In genomic region chr11:19994262-19994790, GRCm38 (mm10) we compare ENCODE assay signal across 26 mouse cellular contexts.
DNase-seq lines count a peak whose midpoint lies in the region; ATAC-seq and TF ChIP-seq lines count a peak whose summit lies in the region.
"Had no signal": no experiment of that assay in that cellular context is flagged by ENCODE, and none has a peak within 500 bp of the region (broad histone marks: within the 10 kb centered on the region; RNA-seq: fewer than 3 reads in every experiment).

No protein-coding gene starts in this region.

- no peak for DNase-seq in kidney, adult 2 months
- no peak for DNase-seq in kidney, adult 9 months
- DNase-seq in c-Kit-positive CD71-positive TER-119-positive erythroid progenitor cells, embryonic 14.5 days (ENCODE audit: low spot score), result peak; percentile 30
- no peak for DNase-seq in limb, embryonic 10.5 days (ENCODE audit: low spot score)
- no peak for DNase-seq in midbrain, embryonic 14.5 days
- DNase-seq: adrenal gland, adult 2 months; adrenal gland, postnatal 36 days; cerebellum, adult 9-11 months; gastrocnemius, postnatal 25 days; heart, adult 11 months; heart, postnatal 4 days; lung, postnatal 36 days; thymus, adult 2 months; thymus, postnatal 36 days had no signal

- H3K27ac ChIP-seq in kidney, adult 2 months (ENCODE audit: insufficient read depth, low read depth, low read length), result 0 out of 2 replicates have a peak overlapping the region, but pooled peaks have one; percentile 14
- H3K27ac ChIP-seq in liver, embryonic 15.5 days (replicated peaks), result peak overlapping the region; percentile 61
- no peak overlapping the region for H3K27ac ChIP-seq in limb, embryonic 10.5 days
- no peak overlapping the region for H3K27ac ChIP-seq in intestine, embryonic 16.5 days (ENCODE audit: low read length)
- no peak overlapping the region for H3K27ac ChIP-seq in midbrain, embryonic 14.5 days (replicated peaks; ENCODE audit: low read depth, low read length)
- H3K27ac ChIP-seq: embryonic facial prominence, embryonic 13.5 days; forebrain, embryonic 10.5 days; forebrain, embryonic 15.5 days; hindbrain, embryonic 13.5 days; kidney, embryonic 15.5 days; lung, embryonic 15.5 days; midbrain, embryonic 10.5 days; neural tube, embryonic 12.5 days had no signal

- 0 out of 2 replicates have a peak, but pooled peaks have one; percentile 27 for ATAC-seq in liver, embryonic 15.5 days (ENCODE audit: insufficient read depth)
- ATAC-seq in intestine, embryonic 16.5 days, result no peak
- ATAC-seq in midbrain, embryonic 14.5 days (ENCODE audit: low FRiP score, low TSS enrichment), result no peak
- ATAC-seq: forebrain, embryonic 15.5 days had no signal

- H3K9me3 ChIP-seq in liver, embryonic 15.5 days (replicated peaks), result no peaks in the 10 kb centered on the region
- no peaks in the 10 kb centered on the region for H3K9me3 ChIP-seq in limb, embryonic 10.5 days (replicated peaks)
- H3K9me3 ChIP-seq in intestine, embryonic 16.5 days (ENCODE audit: control insufficient read depth, low read length), result no peaks in the 10 kb centered on the region
- H3K9me3 ChIP-seq in midbrain, embryonic 14.5 days (ENCODE audit: control insufficient read depth, low read length), result no peaks in the 10 kb centered on the region
- H3K9me3 ChIP-seq: embryonic facial prominence, embryonic 13.5 days; forebrain, embryonic 10.5 days; forebrain, embryonic 15.5 days; heart, embryonic 12.5 days; hindbrain, embryonic 13.5 days; kidney, embryonic 15.5 days; lung, embryonic 15.5 days; midbrain, embryonic 10.5 days; neural tube, embryonic 12.5 days had no signal

- no peak for TF ChIP-seq CTCF in kidney, adult 2 months (conservative IDR thresholded peaks at IDR 0.05; ENCODE audit: insufficient read depth, insufficient read length, low read depth, low read length)

- no peaks in the 10 kb centered on the region for H3K27me3 ChIP-seq in kidney, adult 2 months (replicated peaks; ENCODE audit: control insufficient read depth, insufficient read depth, low read length)
- no peaks in the 10 kb centered on the region for H3K27me3 ChIP-seq in liver, embryonic 15.5 days
- no peaks in the 10 kb centered on the region for H3K27me3 ChIP-seq in limb, embryonic 10.5 days (ENCODE audit: low read depth, poor library complexity, severe bottlenecking)
- no peaks in the 10 kb centered on the region for H3K27me3 ChIP-seq in intestine, embryonic 16.5 days (replicated peaks; ENCODE audit: control insufficient read depth, insufficient read depth, low read length)
- no peaks in the 10 kb centered on the region for H3K27me3 ChIP-seq in midbrain, embryonic 14.5 days (ENCODE audit: control insufficient read depth, insufficient read depth, low read length)
- H3K27me3 ChIP-seq: embryonic facial prominence, embryonic 13.5 days; forebrain, embryonic 15.5 days; heart, embryonic 12.5 days; hindbrain, embryonic 13.5 days; kidney, embryonic 15.5 days; lung, embryonic 15.5 days; neural tube, embryonic 12.5 days had no signal

- WGBS in kidney, adult 2 months, result 86% methylated on average over 7 of the region's 7 CpGs
- WGBS in liver, embryonic 15.5 days (ENCODE audit: insufficient replicate concordance), result 39% methylated on average over 7 of the region's 7 CpGs
- 96% methylated on average over 7 of the region's 7 CpGs for WGBS in limb, embryonic 10.5 days
- WGBS in intestine, embryonic 16.5 days, result 89% methylated on average over 7 of the region's 7 CpGs
- 92% methylated on average over 7 of the region's 7 CpGs for WGBS in midbrain, embryonic 14.5 days

- no peak overlapping the region; the same call in none of the 2 replicates for H3K4me2 ChIP-seq in liver, embryonic 15.5 days
- no peak overlapping the region for H3K4me2 ChIP-seq in intestine, embryonic 16.5 days (ENCODE audit: low read depth, low read length)
- no peak overlapping the region for H3K4me2 ChIP-seq in midbrain, embryonic 14.5 days (ENCODE audit: low read length)
- H3K4me2 ChIP-seq: embryonic facial prominence, embryonic 13.5 days; forebrain, embryonic 15.5 days; heart, embryonic 12.5 days; hindbrain, embryonic 13.5 days; kidney, embryonic 15.5 days; lung, embryonic 15.5 days; neural tube, embryonic 12.5 days had no signal

- H3K9ac ChIP-seq in liver, embryonic 15.5 days, result no peak overlapping the region
- no peak overlapping the region for H3K9ac ChIP-seq in intestine, embryonic 16.5 days (ENCODE audit: low read depth, low read length)
- no peak overlapping the region for H3K9ac ChIP-seq in midbrain, embryonic 14.5 days (replicated peaks; ENCODE audit: low read length)
- H3K9ac ChIP-seq: embryonic facial prominence, embryonic 13.5 days; forebrain, embryonic 15.5 days; heart, embryonic 12.5 days; hindbrain, embryonic 13.5 days; kidney, embryonic 15.5 days; lung, embryonic 15.5 days; neural tube, embryonic 12.5 days had no signal

- peaks cover 33% of the 10 kb centered on the region for H3K4me1 ChIP-seq in kidney, adult 2 months (ENCODE audit: control insufficient read depth, insufficient read depth, low read length)
- H3K4me1 ChIP-seq in liver, embryonic 15.5 days (replicated peaks), result peaks cover 61% of the 10 kb centered on the region
- peaks cover 59% of the 10 kb centered on the region for H3K4me1 ChIP-seq in limb, embryonic 10.5 days
- peaks cover 36% of the 10 kb centered on the region for H3K4me1 ChIP-seq in intestine, embryonic 16.5 days (ENCODE audit: control insufficient read depth, insufficient read depth, low read length)
- H3K4me1 ChIP-seq in midbrain, embryonic 14.5 days (ENCODE audit: control insufficient read depth, insufficient read depth, low read length), result no peaks in the 10 kb centered on the region

- no peaks in the 10 kb centered on the region for H3K36me3 ChIP-seq in kidney, adult 2 months (ENCODE audit: control insufficient read depth, insufficient read depth, low read length)
- 0 out of 2 replicates have a peak, but pooled peaks cover 4% of the 10 kb centered on the region for H3K36me3 ChIP-seq in liver, embryonic 15.5 days (replicated peaks)
- peaks cover 15% of the 10 kb centered on the region for H3K36me3 ChIP-seq in limb, embryonic 10.5 days
- H3K36me3 ChIP-seq in intestine, embryonic 16.5 days (ENCODE audit: control insufficient read depth, insufficient read depth, low read length), result no peaks in the 10 kb centered on the region
- no peaks in the 10 kb centered on the region for H3K36me3 ChIP-seq in midbrain, embryonic 14.5 days (ENCODE audit: control insufficient read depth, insufficient read depth, low read length)
- H3K36me3 ChIP-seq: heart, embryonic 12.5 days; lung, embryonic 15.5 days had no signal

- H3K4me3 ChIP-seq in kidney, adult 2 months (ENCODE audit: insufficient read depth, low read depth, low read length), result no peak overlapping the region
- no peak overlapping the region for H3K4me3 ChIP-seq in liver, embryonic 15.5 days (replicated peaks)
- no peak overlapping the region for H3K4me3 ChIP-seq in limb, embryonic 10.5 days
- H3K4me3 ChIP-seq in intestine, embryonic 16.5 days (ENCODE audit: low read length), result no peak overlapping the region
- no peak overlapping the region for H3K4me3 ChIP-seq in midbrain, embryonic 14.5 days (replicated peaks; ENCODE audit: low read depth, low read length)
- H3K4me3 ChIP-seq: embryonic facial prominence, embryonic 13.5 days; forebrain, embryonic 10.5 days; forebrain, embryonic 15.5 days; heart, embryonic 12.5 days; hindbrain, embryonic 13.5 days; kidney, embryonic 15.5 days; lung, embryonic 15.5 days; midbrain, embryonic 10.5 days; myocyte; neural tube, embryonic 12.5 days had no signal

- no peak for TF ChIP-seq POLR2A in kidney, adult 2 months (IDR thresholded peaks at IDR 0.05; ENCODE audit: low read depth, low read length)

Comparison
In these comparisons a context has a peak if more than half of its experiments do, and no peak if none do; other contexts are left out.
1. H3K27ac ChIP-seq: peak in kidney, adult 2 months (single experiment) and liver, embryonic 15.5 days (single experiment); none in limb, embryonic 10.5 days (single experiment), intestine, embryonic 16.5 days (single experiment) and midbrain, embryonic 14.5 days (single experiment).